Comparison of ENCODE assay signal across 8 mouse cellular contexts in the genomic region with DNA sequence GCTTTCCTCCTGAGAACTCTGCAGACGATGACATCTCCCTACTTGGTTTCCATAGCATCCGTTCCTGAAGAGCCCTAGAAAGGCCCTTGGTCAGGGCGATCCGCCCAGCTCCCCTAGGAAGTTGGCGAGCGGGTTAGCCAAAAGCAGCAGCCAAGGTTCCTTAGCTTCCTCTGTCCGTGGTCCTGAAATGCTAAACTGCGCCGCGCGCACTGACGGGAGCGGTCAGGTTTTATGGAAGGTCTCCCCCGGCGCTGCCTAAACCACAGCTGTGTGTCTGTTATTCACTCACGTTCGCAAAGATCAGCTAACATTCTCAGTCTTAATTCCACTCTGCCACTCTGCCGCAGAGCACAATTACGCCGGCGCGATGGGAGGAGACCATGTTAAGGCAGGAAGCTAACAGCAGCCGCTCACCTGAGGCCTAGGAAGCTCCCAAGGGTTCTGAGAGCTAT. TPM values are rescaled to one million over a fixed set of nuclear protein-coding genes. Genes with fewer than 3 reads are reported as not detected.
DNase-seq lines count a peak whose midpoint lies in the region; ATAC-seq and TF ChIP-seq lines count a peak whose summit lies in the region.

Gene Slc17a6 (plus strand): TSS at position 313 of the 452 bp plus-strand sequence.

- no peak for TF ChIP-seq CTCF in E14TG2a.4 (conservative IDR thresholded peaks at IDR 0.05; ENCODE audit: low read length)

- H3K27me3 ChIP-seq in E14TG2a.4 (ENCODE audit: insufficient read depth, low read length): peaks cover 44% of the 10 kb centered on the region
- H3K27me3 ChIP-seq in limb, embryonic 10.5 days (ENCODE audit: low read depth, poor library complexity, severe bottlenecking): peaks cover 68% of the 10 kb centered on the region
- H3K27me3 ChIP-seq in neural tube, embryonic 12.5 days (replicated peaks): peaks cover 51% of the 10 kb centered on the region

- peak within 1 kb of the TSS; percentile 40 for H3K4me2 ChIP-seq in neural tube, embryonic 12.5 days (replicated peaks)

- H3K9me3 ChIP-seq in E14TG2a.4 (ENCODE audit: low read length): no peaks in the 10 kb centered on the region
- no peaks in the 10 kb centered on the region for H3K9me3 ChIP-seq in limb, embryonic 10.5 days (replicated peaks)
- H3K9me3 ChIP-seq in neural tube, embryonic 12.5 days: no peaks in the 10 kb centered on the region

- no peak within 1 kb of the TSS for H3K27ac ChIP-seq in limb, embryonic 10.5 days
- H3K27ac ChIP-seq in neural tube, embryonic 12.5 days: peak within 1 kb of the TSS; percentile 77

- peak; percentile 87 for ATAC-seq in common myeloid progenitor, adult 5-6 weeks (replicated peaks; ENCODE audit: low read depth, poor library complexity, severe bottlenecking)
- ATAC-seq in neural tube, embryonic 12.5 days (ENCODE audit: low FRiP score, low read depth): peak; percentile 33

- H3K4me3 ChIP-seq in E14TG2a.4 (replicated peaks; ENCODE audit: low read length): peak within 1 kb of the TSS; percentile 72
- H3K4me3 ChIP-seq in limb, embryonic 10.5 days: no peak within 1 kb of the TSS
- peak within 1 kb of the TSS; percentile 35 for H3K4me3 ChIP-seq in neural tube, embryonic 12.5 days

- DNase-seq in adipocyte (ENCODE audit: low spot score): peak; percentile 4
- peak; percentile 24 for DNase-seq in gastrocnemius, adult 18-20 months (ENCODE audit: low spot score)
- peak; percentile 55 for DNase-seq in kidney, adult 18-20 months
- DNase-seq in limb, embryonic 10.5 days (ENCODE audit: low spot score): peak; percentile 87
- no peak for DNase-seq in spleen, postnatal 14 days (ENCODE audit: low spot score in 2 of 2)

- WGBS in limb, embryonic 10.5 days: under 1% methylated on average over 23 of the region's 23 CpGs
- under 1% methylated on average over 23 of the region's 23 CpGs for WGBS in neural tube, embryonic 12.5 days

- H3K36me3 ChIP-seq in E14TG2a.4 (ENCODE audit: insufficient read depth, low read length): no peaks in the 10 kb centered on the region
- H3K36me3 ChIP-seq in limb, embryonic 10.5 days: no peaks in the 10 kb centered on the region
- no peaks in the 10 kb centered on the region for H3K36me3 ChIP-seq in neural tube, embryonic 12.5 days

- H3K9ac ChIP-seq in neural tube, embryonic 12.5 days: peak within 1 kb of the TSS; percentile 61

- H3K4me1 ChIP-seq in E14TG2a.4 (replicated peaks; ENCODE audit: low read depth, low read length): peaks cover 29% of the 10 kb centered on the region
- peaks cover 5% of the 10 kb centered on the region for H3K4me1 ChIP-seq in limb, embryonic 10.5 days
- no peaks in the 10 kb centered on the region for H3K4me1 ChIP-seq in neural tube, embryonic 12.5 days

RNA-seq across cellular contexts. Expression of gene Slc17a6, which starts in this region (rescaled TPM):
- not detected in 2 replicates for total RNA-seq in common myeloid progenitor, adult 5-6 weeks (2017)
- total RNA-seq in gastrocnemius, adult 18-20 months (2021): not detected
- not detected in 2 replicates for polyA plus RNA-seq in limb, embryonic 10.5 days (2016; fragmentation: Nextera tagmentation; extraction: Ambion mirVana)
- 49.9 and 52.7 TPM in 2 replicates for polyA plus RNA-seq in neural tube, embryonic 12.5 days (2016; fragmentation: Nextera tagmentation; extraction: Ambion mirVana)

Comparison
In these comparisons a context has a peak if more than half of its experiments do, and no peak if none do; other contexts are left out.
1. RNA of gene Slc17a6 (polyA plus RNA-seq): 49.9 to 52.7 TPM in neural tube, embryonic 12.5 days; not detected in limb, embryonic 10.5 days; every median in the first group is over 10 times any median in the second.
2. Peak in ATAC-seq in common myeloid progenitor, adult 5-6 weeks; RNA of the gene not detected or under 1 TPM.
3. Peak in DNase-seq in gastrocnemius, adult 18-20 months; RNA of the gene not detected or under 1 TPM.
4. Peak in DNase-seq in limb, embryonic 10.5 days; RNA of the gene not detected or under 1 TPM.
5. DNase-seq: peak in adipocyte (single experiment) and kidney, adult 18-20 months (single experiment); none in spleen, postnatal 14 days (0 of 2).